16 mouse cellular contexts compared by ENCODE assay signal in genomic region chr5:42919328-42919727, GRCm38 (mm10).
DNase-seq lines count a peak whose midpoint lies in the region; ATAC-seq and TF ChIP-seq lines count a peak whose summit lies in the region.
"Had no signal": no experiment of that assay in that cellular context is flagged by ENCODE, and none has a peak within 500 bp of the region (broad histone marks: within the 10 kb centered on the region; RNA-seq: fewer than 3 reads in every experiment).

No protein-coding gene starts in this region.

- no peak overlapping the region for H3K27ac ChIP-seq in heart, adult 2 months
- H3K27ac ChIP-seq in heart, embryonic 12.5 days (ENCODE audit: poor library complexity, severe bottlenecking), result no peak overlapping the region
- no peak overlapping the region for H3K27ac ChIP-seq in kidney, embryonic 14.5 days (ENCODE audit: low read depth, low read length)
- H3K27ac ChIP-seq: embryonic facial prominence, embryonic 12.5 days; forebrain, embryonic 12.5 days; intestine, embryonic 15.5 days; stomach, postnatal 0 days had no signal

- no peak overlapping the region for H3K4me2 ChIP-seq in heart, embryonic 12.5 days
- H3K4me2 ChIP-seq in kidney, embryonic 14.5 days (replicated peaks; ENCODE audit: low read depth, low read length), result no peak overlapping the region
- H3K4me2 ChIP-seq: embryonic facial prominence, embryonic 12.5 days; forebrain, embryonic 12.5 days; intestine, embryonic 15.5 days; liver, embryonic 11.5 days had no signal

- ATAC-seq in heart, embryonic 12.5 days (ENCODE audit: insufficient number of reproducible peaks, low FRiP score), result no peak
- ATAC-seq in cerebellum, adult (ENCODE audit: insufficient number of reproducible peaks, low FRiP score, low TSS enrichment), result peak; percentile 85
- no peak for ATAC-seq in kidney, embryonic 14.5 days (ENCODE audit: low FRiP score, low TSS enrichment)
- ATAC-seq: intestine, embryonic 15.5 days had no signal

- TF ChIP-seq POLR2A in heart, adult 2 months (IDR thresholded peaks at IDR 0.05; ENCODE audit: insufficient read depth, low read depth, low read length), result no peak

- no peak for TF ChIP-seq EP300 in heart, adult 2 months (IDR thresholded peaks at IDR 0.05; ENCODE audit: insufficient read depth, low read depth, low read length)

- no peaks in the 10 kb centered on the region for H3K27me3 ChIP-seq in heart, adult 2 months (ENCODE audit: control insufficient read depth, insufficient read depth, low read length)
- no peaks in the 10 kb centered on the region for H3K27me3 ChIP-seq in heart, embryonic 12.5 days (replicated peaks)
- no peaks in the 10 kb centered on the region for H3K27me3 ChIP-seq in kidney, embryonic 14.5 days (ENCODE audit: control insufficient read depth, insufficient read depth, low read length)
- H3K27me3 ChIP-seq: embryonic facial prominence, embryonic 12.5 days; forebrain, embryonic 12.5 days; intestine, embryonic 15.5 days had no signal

- WGBS in heart, adult 2 months, result 47% methylated on average over 3 of the region's 3 CpGs
- 77% methylated on average over 3 of the region's 3 CpGs for whole genome bisulfite sequencing in heart, embryonic 12.5 days
- WGBS in kidney, embryonic 14.5 days, result 91% methylated on average over 3 of the region's 3 CpGs

- H3K4me3 ChIP-seq in heart, adult 2 months, result no peak overlapping the region
- no peak overlapping the region for H3K4me3 ChIP-seq in heart, embryonic 12.5 days
- H3K4me3 ChIP-seq in kidney, embryonic 14.5 days (ENCODE audit: low read length), result no peak overlapping the region
- H3K4me3 ChIP-seq: embryonic facial prominence, embryonic 12.5 days; forebrain, embryonic 12.5 days; intestine, embryonic 15.5 days had no signal

- no peak for TF ChIP-seq CTCF in heart, adult 2 months (IDR thresholded peaks at IDR 0.05)

- DNase-seq in heart, adult 2 months, result peak; percentile 8 to 21
- peak; percentile 6 for DNase-seq in ovary, adult 18-20 months (ENCODE audit: low spot score)
- no peak for DNase-seq in ovary, postnatal 10 days (ENCODE audit: low spot score)
- DNase-seq in cerebellum, postnatal 36 days, result peak; percentile 79
- DNase-seq in lung, adult 18-20 months, result no peak
- DNase-seq: kidney, postnatal 25 days; lung, postnatal 10 days; spleen, adult 18-20 months had no signal

- no peaks in the 10 kb centered on the region for H3K9me3 ChIP-seq in heart, embryonic 12.5 days (replicated peaks)
- no peaks in the 10 kb centered on the region for H3K9me3 ChIP-seq in kidney, embryonic 14.5 days (ENCODE audit: control insufficient read depth, low read length)
- H3K9me3 ChIP-seq: embryonic facial prominence, embryonic 12.5 days; forebrain, embryonic 12.5 days; intestine, embryonic 15.5 days had no signal

- no peaks in the 10 kb centered on the region for H3K36me3 ChIP-seq in heart, adult 2 months (ENCODE audit: control insufficient read depth, insufficient read depth, low read length)
- no peaks in the 10 kb centered on the region for H3K36me3 ChIP-seq in heart, embryonic 12.5 days
- no peaks in the 10 kb centered on the region for H3K36me3 ChIP-seq in kidney, embryonic 14.5 days (ENCODE audit: control insufficient read depth, insufficient read depth, low read length)
- H3K36me3 ChIP-seq: embryonic facial prominence, embryonic 12.5 days; forebrain, embryonic 12.5 days; intestine, embryonic 15.5 days had no signal

- intact Hi-C loops in heart, adult 2 months (cut with DNase I), result no loop called here

- H3K4me1 ChIP-seq in heart, adult 2 months (ENCODE audit: control insufficient read depth, insufficient read depth, low read length), result no peaks in the 10 kb centered on the region
- no peaks in the 10 kb centered on the region for H3K4me1 ChIP-seq in heart, embryonic 12.5 days (replicated peaks)
- H3K4me1 ChIP-seq in kidney, embryonic 14.5 days (ENCODE audit: control insufficient read depth, insufficient read depth, low read length), result no peaks in the 10 kb centered on the region
- H3K4me1 ChIP-seq: embryonic facial prominence, embryonic 12.5 days; forebrain, embryonic 12.5 days; intestine, embryonic 15.5 days had no signal

- H3K9ac ChIP-seq in heart, adult 2 months (ENCODE audit: low read depth, low read length), result no peak overlapping the region
- no peak overlapping the region for H3K9ac ChIP-seq in heart, embryonic 12.5 days
- no peak overlapping the region for H3K9ac ChIP-seq in kidney, embryonic 14.5 days (ENCODE audit: low read depth, low read length)
- H3K9ac ChIP-seq: embryonic facial prominence, embryonic 12.5 days; forebrain, embryonic 12.5 days; intestine, embryonic 15.5 days had no signal

- H3K79me2 ChIP-seq in heart, adult 2 months (replicated peaks; ENCODE audit: control insufficient read depth, insufficient read depth, low read length), result no peaks in the 10 kb centered on the region

Comparison
In these comparisons a context has a peak if more than half of its experiments do, and no peak if none do; other contexts are left out.
1. DNase-seq: peak in heart, adult 2 months (2 of 2), ovary, adult 18-20 months (single experiment) and cerebellum, postnatal 36 days (2 of 2); none in ovary, postnatal 10 days (single experiment) and lung, adult 18-20 months (0 of 2).